ENCODE assay signal across 9 mouse cellular contexts in the genomic region with DNA sequence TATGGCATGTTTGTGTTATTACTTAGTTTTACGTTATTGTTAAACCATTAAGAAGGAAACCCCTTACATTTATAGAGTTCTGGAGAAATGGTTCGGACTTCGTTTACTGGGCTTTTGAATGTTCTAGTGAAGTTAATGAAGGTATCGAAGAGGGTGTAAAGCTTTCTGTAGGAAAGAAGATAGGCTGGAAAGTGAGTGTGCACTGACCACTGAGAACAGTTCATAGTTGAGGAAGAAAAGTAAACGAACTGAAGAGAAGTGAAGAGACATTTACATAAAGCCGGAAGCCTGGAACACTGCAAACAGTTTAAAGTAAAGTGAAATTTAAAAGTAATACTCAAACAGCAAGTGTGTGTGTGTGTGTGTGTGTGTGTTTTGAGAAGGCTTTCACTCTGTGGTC. TPM values are rescaled to one million over a fixed set of nuclear protein-coding genes. Genes with fewer than 3 reads are reported as not detected.
DNase-seq lines count a peak whose midpoint lies in the region; ATAC-seq and TF ChIP-seq lines count a peak whose summit lies in the region.
"Had no signal": no experiment of that assay in that cellular context is flagged by ENCODE, and none has a peak within 500 bp of the region (broad histone marks: within the 10 kb centered on the region; RNA-seq: fewer than 3 reads in every experiment).

No protein-coding gene starts in this region.

- no peak overlapping the region for H3K4me3 ChIP-seq in heart, embryonic 14.5 days (ENCODE audit: control insufficient read depth in 1 of 2, insufficient read depth in 1 of 2, low read depth in 1 of 2, low read length in 2 of 2)
- 0 out of 2 replicates have a peak overlapping the region, but pooled peaks have one; percentile 0 for H3K4me3 ChIP-seq in thymus, adult 2 months (ENCODE audit: control insufficient read depth, insufficient read depth, low read length)
- H3K4me3 ChIP-seq in liver, embryonic 12.5 days: peak overlapping the region; percentile 45

- H3K27me3 ChIP-seq in heart, embryonic 14.5 days (ENCODE audit: control insufficient read depth, insufficient read depth, low read length): no peaks in the 10 kb centered on the region
- H3K27me3 ChIP-seq in thymus, adult 2 months (ENCODE audit: control insufficient read depth, insufficient read depth, low read length): no peaks in the 10 kb centered on the region
- H3K27me3 ChIP-seq in liver, embryonic 12.5 days (replicated peaks): no peaks in the 10 kb centered on the region

- no peak for TF ChIP-seq POLR2A in thymus, adult 2 months (IDR thresholded peaks at IDR 0.05; ENCODE audit: control insufficient read depth, extremely low read depth, insufficient read depth, low read length, poor library complexity)

- 74% methylated on average over 6 of the region's 6 CpGs for WGBS in heart, embryonic 14.5 days
- 48% methylated on average over 6 of the region's 6 CpGs for WGBS in thymus, adult 2 months
- 44% methylated on average over 6 of the region's 6 CpGs for WGBS in liver, embryonic 12.5 days (ENCODE audit: insufficient replicate concordance)

- no peak for ATAC-seq in heart, embryonic 14.5 days (ENCODE audit: insufficient number of reproducible peaks, insufficient read depth, low FRiP score, low read depth)
- ATAC-seq in liver, embryonic 12.5 days: no peak

- H3K27ac ChIP-seq in heart, embryonic 14.5 days (replicated peaks in 1 of 2; ENCODE audit: control insufficient read depth in 1 of 2, insufficient read depth in 1 of 2, low read depth in 2 of 2, low read length in 2 of 2): no peak overlapping the region
- peak overlapping the region; percentile 1; the same call in 1 of the 2 replicates for H3K27ac ChIP-seq in thymus, adult 2 months (ENCODE audit: control insufficient read depth, insufficient read depth, low read length)
- peak overlapping the region; percentile 65 for H3K27ac ChIP-seq in liver, embryonic 12.5 days

- H3K36me3 ChIP-seq in heart, embryonic 14.5 days (ENCODE audit: control insufficient read depth, insufficient read depth, low read length): no peaks in the 10 kb centered on the region
- no peaks in the 10 kb centered on the region for H3K36me3 ChIP-seq in thymus, adult 2 months (ENCODE audit: control insufficient read depth, insufficient read depth, low read length)
- no peaks in the 10 kb centered on the region for H3K36me3 ChIP-seq in liver, embryonic 12.5 days

- DNase-seq in heart, postnatal 25 days (ENCODE audit: low spot score): no peak
- DNase-seq in thymus, adult 2 months: no peak
- DNase-seq in thymus, postnatal 10 days (ENCODE audit: low spot score in 2 of 2): no peak
- no peak for DNase-seq in B cell, adult 2 months
- DNase-seq in left cerebral cortex, adult 9 months (ENCODE audit: low spot score in 2 of 2): no peak
- DNase-seq in right cerebral cortex, postnatal 10 days (ENCODE audit: low spot score in 2 of 2): no peak
- DNase-seq: gastrocnemius, postnatal 14 days had no signal

- no peak for TF ChIP-seq CTCF in thymus, adult 2 months (IDR thresholded peaks at IDR 0.05; ENCODE audit: borderline replicate concordance, control insufficient read depth, extremely low read depth, insufficient read depth, low read length, poor library complexity)

- H3K4me2 ChIP-seq in heart, embryonic 14.5 days (ENCODE audit: low read length): no peak overlapping the region
- peak overlapping the region; percentile 70 for H3K4me2 ChIP-seq in liver, embryonic 12.5 days

- intact Hi-C loops in heart, postnatal 25 days (cut with DNase I): loop anchor here (5.0 to 10.0 kb wide), 3 partner anchors 70 to 378 kb away; a partner anchor contains a TSS

- H3K9ac ChIP-seq in heart, embryonic 14.5 days (ENCODE audit: low read length): peak overlapping the region; percentile 38; the same call in 1 of the 2 replicates
- H3K9ac ChIP-seq in liver, embryonic 12.5 days: peak overlapping the region; percentile 70

- H3K4me1 ChIP-seq in heart, embryonic 14.5 days (ENCODE audit: control insufficient read depth in 2 of 2, insufficient read depth in 2 of 2, low read length in 2 of 2): peaks cover 2 to 4% of the 10 kb centered on the region in 2 experiments; a peak in 3 of 4 replicates
- H3K4me1 ChIP-seq in thymus, adult 2 months (replicated peaks; ENCODE audit: control insufficient read depth, insufficient read depth, low read length): peaks cover 6% of the 10 kb centered on the region
- H3K4me1 ChIP-seq in liver, embryonic 12.5 days: peaks cover 67% of the 10 kb centered on the region

- H3K9me3 ChIP-seq in heart, embryonic 14.5 days (ENCODE audit: control insufficient read depth, low read length): no peaks in the 10 kb centered on the region
- no peaks in the 10 kb centered on the region for H3K9me3 ChIP-seq in liver, embryonic 12.5 days (replicated peaks)

RNA-seq across cellular contexts. Expression of a gene that starts 2.1 kb away (rescaled TPM):
- polyA plus RNA-seq in heart, embryonic 14.5 days (2014; fragmentation: Nextera tagmentation; extraction: Ambion mirVana): 7.3 and 7.7 TPM in 2 replicates
- 10 to 100 TPM in 1 of 2 experiments, 1 to 10 TPM in 1; 9.3 to 10.2 TPM for total RNA-seq in heart, postnatal 25 days (2021)
- 11.0 and 12.1 TPM in 2 replicates for polyA plus RNA-seq in thymus, adult 2 months (2012; rRNA removed)
- 17.5 and 18.5 TPM in 2 replicates for polyA plus RNA-seq in liver, embryonic 12.5 days (2016; fragmentation: Nextera tagmentation; extraction: Ambion mirVana)

Comparison
In these comparisons a context has a peak if more than half of its experiments do, and no peak if none do; other contexts are left out.
1. H3K27ac ChIP-seq: peak in thymus, adult 2 months (single experiment) and liver, embryonic 12.5 days (single experiment); none in heart, embryonic 14.5 days (0 of 2).
2. H3K4me3 ChIP-seq: peak in thymus, adult 2 months (single experiment) and liver, embryonic 12.5 days (single experiment); none in heart, embryonic 14.5 days (0 of 2).